Mouse (Mus musculus): ENCODE measurements around the gene Pex1. TPM values are rescaled to one million over a fixed set of nuclear protein-coding genes. Genes with fewer than 3 reads are reported as not detected.
A peak's percentile ranks its signal among the peaks of the same experiment; 100 is the strongest.
"Not testable (repeated sequence)": the region's sequence is repeated elsewhere in the genome, so short reads cannot be mapped to it uniquely, and the experiment has no call there.

Pex1 gene
- polyA plus RNA-seq, 1 experiment from 2014 or later: 22.4 TPM

- H3K36me3 ChIP-seq (replicated peaks): peaks cover 45% of the 10 kb centered on the region
- WGBS: 94% methylated on average over 9 of the region's 9 CpGs
- no peak overlapping the region for H3K27ac ChIP-seq
- no peaks in the 10 kb centered on the region for H3K9me3 ChIP-seq
- ATAC-seq (ENCODE audit: low FRiP score): no peak
- no peak overlapping the region for H3K4me2 ChIP-seq
- no peak overlapping the region for H3K4me3 ChIP-seq (replicated peaks)
- H3K27me3 ChIP-seq: no peaks in the 10 kb centered on the region
- H3K9ac ChIP-seq: no peak overlapping the region
- H3K4me1 ChIP-seq: no peaks in the 10 kb centered on the region
These were observed 11.2 kb downstream of the Pex1 start for GRCm38 (mm10) chr5:3607114-3607513.

- Histone ChIP-seq H3K36me3 (replicated peaks) (peaks cover 50% of the 10 kb centered on the region), H3K27me3 (no peaks in the 10 kb centered on the region), H3K4me2 (no peak overlapping the region), H3K4me3 (replicated peaks) (no peak overlapping the region), H3K9ac (no peak overlapping the region), H3K27ac (no peak overlapping the region), H3K9me3 (no peaks in the 10 kb centered on the region), H3K4me1 (no peaks in the 10 kb centered on the region)
- WGBS: 95% methylated on average over 7 of the region's 7 CpGs
- no peak for ATAC-seq (ENCODE audit: low FRiP score)
These were observed 13.4 kb downstream of the Pex1 start for GRCm38 (mm10) chr5:3609241-3609640.

GRCm38 (mm10) chr5:3611835-3612234 lies 16.0 kb downstream of the Pex1 start:
- not testable (repeated sequence) for H3K4me1 ChIP-seq; H3K9me3 ChIP-seq; H3K4me2 ChIP-seq; H3K4me3 ChIP-seq (replicated peaks); ATAC-seq (ENCODE audit: low FRiP score); H3K9ac ChIP-seq; H3K27ac ChIP-seq; H3K27me3 ChIP-seq
- 97% methylated on average over 2 of the region's 2 CpGs for WGBS
- peaks cover 41% of the 10 kb centered on the region for H3K36me3 ChIP-seq (replicated peaks)

GRCm38 (mm10) chr5:3620486-3620885 lies 24.6 kb downstream of the Pex1 start:
- Histone ChIP-seq H3K27ac (no peak overlapping the region), H3K9ac (no peak overlapping the region), H3K4me3 (replicated peaks) (no peak overlapping the region), H3K4me2 (no peak overlapping the region), H3K9me3 (no peaks in the 10 kb centered on the region), H3K4me1 (no peaks in the 10 kb centered on the region), H3K27me3 (no peaks in the 10 kb centered on the region), H3K36me3 (replicated peaks) (peaks cover 24% of the 10 kb centered on the region)
- ATAC-seq (ENCODE audit: low FRiP score): no peak
- WGBS: 88% methylated on average over 7 of the region's 7 CpGs

GRCm38 (mm10) chr5:3630055-3630454 lies 34.2 kb downstream of the Pex1 start:
- H3K27ac ChIP-seq: no peak overlapping the region
- H3K4me3 ChIP-seq (replicated peaks): no peak overlapping the region
- H3K4me2 ChIP-seq: no peak overlapping the region
- H3K36me3 ChIP-seq (replicated peaks): peaks cover 37% of the 10 kb centered on the region
- 95% methylated on average over 5 of the region's 5 CpGs for WGBS
- no peak overlapping the region for H3K9ac ChIP-seq
- H3K27me3 ChIP-seq: no peaks in the 10 kb centered on the region
- H3K9me3 ChIP-seq: no peaks in the 10 kb centered on the region
- no peak for ATAC-seq (ENCODE audit: low FRiP score)
- H3K4me1 ChIP-seq: no peaks in the 10 kb centered on the region

GRCm38 (mm10) chr5:3631512-3632271 lies 35.8 kb downstream of the Pex1 start:
- Histone ChIP-seq H3K9ac (no peak overlapping the region), H3K9me3 (no peaks in the 10 kb centered on the region), H3K27ac (no peak overlapping the region), H3K36me3 (replicated peaks) (peaks cover 24% of the 10 kb centered on the region), H3K4me2 (no peak overlapping the region), H3K4me3 (replicated peaks) (no peak overlapping the region), H3K4me1 (no peaks in the 10 kb centered on the region), H3K27me3 (no peaks in the 10 kb centered on the region)
- WGBS: 67% methylated on average over 16 of the region's 16 CpGs
- no peak for ATAC-seq (ENCODE audit: low FRiP score)

- no peak for ATAC-seq (ENCODE audit: low FRiP score)
- Histone ChIP-seq H3K4me3 (replicated peaks) (no peak overlapping the region), H3K9me3 (no peaks in the 10 kb centered on the region), H3K4me1 (no peaks in the 10 kb centered on the region), H3K36me3 (replicated peaks) (peaks cover 24% of the 10 kb centered on the region), H3K27me3 (no peaks in the 10 kb centered on the region), H3K9ac (no peak overlapping the region), H3K4me2 (no peak overlapping the region), H3K27ac (no peak overlapping the region)
- WGBS: 91% methylated on average over 5 of the region's 5 CpGs
These were observed 36.4 kb downstream of the Pex1 start for GRCm38 (mm10) chr5:3632285-3632684.

- H3K4me2 ChIP-seq: no peak overlapping the region
- no peak for ATAC-seq (ENCODE audit: low FRiP score)
- WGBS: 96% methylated on average over 13 of the region's 13 CpGs
- no peak overlapping the region for H3K9ac ChIP-seq
- H3K36me3 ChIP-seq (replicated peaks): peaks cover 24% of the 10 kb centered on the region
- H3K4me1 ChIP-seq: no peaks in the 10 kb centered on the region
- no peaks in the 10 kb centered on the region for H3K9me3 ChIP-seq
- no peak overlapping the region for H3K27ac ChIP-seq
- H3K27me3 ChIP-seq: no peaks in the 10 kb centered on the region
- H3K4me3 ChIP-seq (replicated peaks): no peak overlapping the region
These were observed 37.4 kb downstream of the Pex1 start for GRCm38 (mm10) chr5:3633315-3633714.

- 79% methylated on average over 4 of the region's 4 CpGs for WGBS
- H3K4me3 ChIP-seq (replicated peaks): no peak overlapping the region
- H3K9me3 ChIP-seq: no peaks in the 10 kb centered on the region
- H3K9ac ChIP-seq: no peak overlapping the region
- no peak overlapping the region for H3K27ac ChIP-seq
- H3K4me1 ChIP-seq: no peaks in the 10 kb centered on the region
- no peak overlapping the region for H3K4me2 ChIP-seq
- peaks cover 24% of the 10 kb centered on the region for H3K36me3 ChIP-seq (replicated peaks)
- ATAC-seq (ENCODE audit: low FRiP score): no peak
- no peaks in the 10 kb centered on the region for H3K27me3 ChIP-seq
These were observed 38.1 kb downstream of the Pex1 start for GRCm38 (mm10) chr5:3633951-3634350.

GRCm38 (mm10) chr5:3635286-3635685 lies 39.4 kb downstream of the Pex1 start:
- H3K36me3 ChIP-seq (replicated peaks): peaks cover 22% of the 10 kb centered on the region
- H3K4me3 ChIP-seq (replicated peaks): no peak overlapping the region
- no peak for ATAC-seq (ENCODE audit: low FRiP score)
- H3K4me1 ChIP-seq: no peaks in the 10 kb centered on the region
- H3K27ac ChIP-seq: no peak overlapping the region
- no peak overlapping the region for H3K4me2 ChIP-seq
- no peaks in the 10 kb centered on the region for H3K9me3 ChIP-seq
- H3K9ac ChIP-seq: no peak overlapping the region
- no peaks in the 10 kb centered on the region for H3K27me3 ChIP-seq
- 89% methylated on average over 8 of the region's 8 CpGs for WGBS

GRCm38 (mm10) chr5:3644621-3645020 lies 48.8 kb downstream of the Pex1 start:
- H3K4me1 ChIP-seq: peaks cover 10% of the 10 kb centered on the region
- WGBS: 94% methylated on average over 6 of the region's 6 CpGs
- H3K9me3 ChIP-seq: no peaks in the 10 kb centered on the region
- H3K27ac ChIP-seq: no peak overlapping the region
- no peaks in the 10 kb centered on the region for H3K27me3 ChIP-seq
- H3K4me2 ChIP-seq: no peak overlapping the region
- no peak overlapping the region for H3K9ac ChIP-seq
- H3K36me3 ChIP-seq (replicated peaks): peaks cover 41% of the 10 kb centered on the region
- H3K4me3 ChIP-seq (replicated peaks): no peak overlapping the region
- ATAC-seq (ENCODE audit: low FRiP score): no peak

GRCm38 (mm10) chr5:3645326-3645725 lies 49.5 kb downstream of the Pex1 start:
- H3K9ac ChIP-seq: no peak overlapping the region

GRCm38 (mm10) chr5:3646539-3646938 lies 50.7 kb downstream of the Pex1 start:
- peak overlapping the region; percentile 89 for H3K9ac ChIP-seq
- 32% methylated on average over 6 of the region's 6 CpGs for WGBS

More at GRCm38 (mm10) chr5:3645326-3645725, 49.5 kb downstream of the Pex1 start:
- Histone ChIP-seq H3K4me3 (replicated peaks) (no peak overlapping the region), H3K27ac (no peak overlapping the region), H3K9me3 (no peaks in the 10 kb centered on the region), H3K4me2 (no peak overlapping the region), H3K27me3 (no peaks in the 10 kb centered on the region), H3K4me1 (peaks cover 10% of the 10 kb centered on the region), H3K36me3 (replicated peaks) (peaks cover 38% of the 10 kb centered on the region)
- 83% methylated on average over 6 of the region's 6 CpGs for WGBS
- ATAC-seq (ENCODE audit: low FRiP score): no peak

More at GRCm38 (mm10) chr5:3646539-3646938, 50.7 kb downstream of the Pex1 start:
- no peak overlapping the region for H3K27ac ChIP-seq
- peaks cover 10% of the 10 kb centered on the region for H3K4me1 ChIP-seq
- peak overlapping the region; percentile 63 for H3K4me2 ChIP-seq
- no peaks in the 10 kb centered on the region for H3K27me3 ChIP-seq
- peak overlapping the region; percentile 97 for H3K4me3 ChIP-seq (replicated peaks)
- ATAC-seq (ENCODE audit: low FRiP score): no peak
- peaks cover 28% of the 10 kb centered on the region for H3K36me3 ChIP-seq (replicated peaks)
- H3K9me3 ChIP-seq: no peaks in the 10 kb centered on the region

Measured in forebrain, embryonic 12.5 days (tissue).